Mouse (Mus musculus) liver, embryonic 16.5 days (tissue): ENCODE measurements around the gene Hsdl2. TPM values are rescaled to one million over a fixed set of nuclear protein-coding genes. Genes with fewer than 3 reads are reported as not detected.

Source experiments
- ATAC-seq: fragments of 200-750 bp; cut with Nextera tagmentation; 2 replicates; pipeline ENCODE4 v1.8.0; 2017; ENCODE audit warnings: low read depth, mild to moderate bottlenecking, moderate number of reproducible peaks, moderate library complexity
- H3K27ac ChIP-seq: fragments of 300-500 bp; sonication (generic); 2 replicates; pipeline ENCODE4 v1.5.1; 2014; ENCODE audit warnings: mild to moderate bottlenecking, low read length
- H3K27me3 ChIP-seq: fragments of 300-500 bp; sonication (generic); 2 replicates; pipeline ENCODE4 v1.6.1; 2014; ENCODE audit warnings: low read depth, low read length, mixed read lengths; ENCODE audit not compliant: control insufficient read depth, insufficient read depth
- H3K36me3 ChIP-seq: fragments of 300-500 bp; sonication (generic); 2 replicates; pipeline ENCODE4 v1.6.1; 2014; ENCODE audit warnings: mild to moderate bottlenecking; ENCODE audit not compliant: control insufficient read depth, insufficient read depth
- H3K4me1 ChIP-seq: fragments of 300-500 bp; sonication (generic); 2 replicates; pipeline ENCODE4 v1.6.1; 2014; ENCODE audit warnings: low read depth, low read length, mixed read lengths; ENCODE audit not compliant: control insufficient read depth
- H3K4me2 ChIP-seq: fragments of 300-500 bp; sonication (generic); 2 replicates; pipeline ENCODE4 v1.6.1; 2014; ENCODE audit warnings: low read depth, low read length, mixed read lengths
- H3K4me3 ChIP-seq: fragments of 300-500 bp; sonication (generic); 2 replicates; pipeline ENCODE4 v1.5.1; 2014; ENCODE audit warnings: low read depth, mild to moderate bottlenecking, low read length
- H3K9ac ChIP-seq: fragments of 300-500 bp; sonication (generic); 2 replicates; pipeline ENCODE4 v1.6.1; 2014; ENCODE audit warnings: low read depth, low read length
- H3K9me3 ChIP-seq: fragments of 300-500 bp; sonication (generic); replicated peaks from 2 replicates; pipeline ENCODE4 v1.6.1; 2016; ENCODE audit warnings: low read length; ENCODE audit not compliant: control insufficient read depth
- WGBS: fragments of 180-500 bp; shearing (Covaris S2); extraction: QIAGEN DNeasy Blood & Tissue Kit; methylation state at CpG from one replicate; pipeline ENCODE4 v1.1.7; 2014; ENCODE audit not compliant: insufficient replicate concordance; 5-methylcytosine and 5-hydroxymethylcytosine counted together
- polyA plus RNA-seq: library from polyadenylated mRNA; unstranded; fragments of >200 nt; fragmentation: Nextera tagmentation; extraction: Ambion mirVana; gene quantifications from 2 replicates; pipeline ENCODE4 v1.2.1, GENCODE M21; 2015

Gene Hsdl2
- polyA plus RNA-seq, 1 experiment from 2014 or later, result 20.9 TPM

GRCm38 (mm10) chr4:59572521-59573118 lies 8.7 kb upstream of the Hsdl2 start:
- Histone ChIP-seq H3K4me2 (peak overlapping the region; percentile 32; the same call in 1 of the 2 replicates), H3K9ac (no peak overlapping the region), H3K4me3 (no peak overlapping the region), H3K4me1 (peaks cover 11% of the 10 kb centered on the region), H3K9me3 (no peaks in the 10 kb centered on the region), H3K27me3 (no peaks in the 10 kb centered on the region), H3K27ac (peak overlapping the region; percentile 60; the same call in 1 of the 2 replicates), H3K36me3 (no peaks in the 10 kb centered on the region)
- WGBS, result 48% methylated on average over 11 of the region's 11 CpGs
- peak; percentile 76 for ATAC-seq

GRCm38 (mm10) chr4:59575184-59575958 lies 6.0 kb upstream of the Hsdl2 start:
- 54% methylated on average over 11 of the region's 11 CpGs for WGBS
- Histone ChIP-seq H3K9me3 (no peaks in the 10 kb centered on the region), H3K27ac (no peak overlapping the region), H3K4me1 (peaks cover 11% of the 10 kb centered on the region), H3K27me3 (no peaks in the 10 kb centered on the region), H3K4me2 (no peak overlapping the region), H3K36me3 (no peaks in the 10 kb centered on the region), H3K9ac (no peak overlapping the region), H3K4me3 (no peak overlapping the region)
- ATAC-seq, result no peak

GRCm38 (mm10) chr4:59580495-59581281 lies 675 bp upstream of the Hsdl2 start:
- H3K4me3 ChIP-seq, result peak overlapping the region; percentile 84
- H3K9ac ChIP-seq, result peak overlapping the region; percentile 74
- WGBS, result under 1% methylated on average over 23 of the region's 23 CpGs
- H3K36me3 ChIP-seq, result no peaks in the 10 kb centered on the region
- ATAC-seq, result no peak
- peak overlapping the region; percentile 99 for H3K4me2 ChIP-seq
- H3K9me3 ChIP-seq, result no peaks in the 10 kb centered on the region
- H3K4me1 ChIP-seq, result peaks cover 14% of the 10 kb centered on the region
- no peaks in the 10 kb centered on the region for H3K27me3 ChIP-seq
- peak overlapping the region; percentile 92 for H3K27ac ChIP-seq

- ATAC-seq, result no peak
- Histone ChIP-seq H3K36me3 (no peaks in the 10 kb centered on the region), H3K9me3 (no peaks in the 10 kb centered on the region), H3K27me3 (no peaks in the 10 kb centered on the region), H3K9ac (peak overlapping the region; percentile 85), H3K4me1 (peaks cover 14% of the 10 kb centered on the region), H3K27ac (peak overlapping the region; percentile 90), H3K4me2 (peak overlapping the region; percentile 99), H3K4me3 (peak overlapping the region; percentile 84)
- 28% methylated on average over 6 of the region's 6 CpGs for WGBS
These were observed 823 bp downstream of the Hsdl2 start for GRCm38 (mm10) chr4:59582186-59582585.

- Histone ChIP-seq H3K27me3 (no peaks in the 10 kb centered on the region), H3K4me1 (peaks cover 12% of the 10 kb centered on the region), H3K36me3 (no peaks in the 10 kb centered on the region), H3K9ac (no peak overlapping the region), H3K27ac (no peak overlapping the region), H3K4me2 (no peak overlapping the region), H3K9me3 (no peaks in the 10 kb centered on the region), H3K4me3 (no peak overlapping the region)
- no peak for ATAC-seq
- WGBS, result 70% methylated on average over 5 of the region's 5 CpGs
These were observed 3.7 kb downstream of the Hsdl2 start for GRCm38 (mm10) chr4:59585097-59585496.

GRCm38 (mm10) chr4:59587215-59587871 lies 6.0 kb downstream of the Hsdl2 start:
- no peaks in the 10 kb centered on the region for H3K27me3 ChIP-seq
- H3K4me3 ChIP-seq, result no peak overlapping the region
- no peaks in the 10 kb centered on the region for H3K36me3 ChIP-seq
- H3K27ac ChIP-seq, result no peak overlapping the region
- H3K4me2 ChIP-seq, result no peak overlapping the region
- no peaks in the 10 kb centered on the region for H3K9me3 ChIP-seq
- peaks cover 6% of the 10 kb centered on the region for H3K4me1 ChIP-seq
- no peak overlapping the region for H3K9ac ChIP-seq
- 42% methylated on average over 2 of the region's 2 CpGs for WGBS
- ATAC-seq, result no peak

- H3K27me3 ChIP-seq, result no peaks in the 10 kb centered on the region
- peaks cover 3% of the 10 kb centered on the region for H3K4me1 ChIP-seq
- H3K36me3 ChIP-seq, result no peaks in the 10 kb centered on the region
- no peak overlapping the region for H3K4me2 ChIP-seq
- no peak overlapping the region for H3K4me3 ChIP-seq
- 86% methylated on average over 1 of the region's 1 CpGs for WGBS
- H3K9ac ChIP-seq, result no peak overlapping the region
- ATAC-seq, result no peak
- no peak overlapping the region for H3K27ac ChIP-seq
- H3K9me3 ChIP-seq, result no peaks in the 10 kb centered on the region
These were observed 6.5 kb downstream of the Hsdl2 start for GRCm38 (mm10) chr4:59587872-59588226.

GRCm38 (mm10) chr4:59594614-59595013 lies 13.3 kb downstream of the Hsdl2 start:
- no peak for ATAC-seq
- peaks cover 3% of the 10 kb centered on the region; the same call in 1 of the 2 replicates for H3K4me1 ChIP-seq
- no peak overlapping the region for H3K9ac ChIP-seq
- H3K36me3 ChIP-seq, result no peaks in the 10 kb centered on the region; the same call in 1 of the 2 replicates
- no peak overlapping the region for H3K4me3 ChIP-seq
- no peak overlapping the region for H3K27ac ChIP-seq
- no peak overlapping the region for H3K4me2 ChIP-seq
- no peaks in the 10 kb centered on the region for H3K9me3 ChIP-seq
- no peaks in the 10 kb centered on the region for H3K27me3 ChIP-seq
- WGBS, result 48% methylated on average over 2 of the region's 2 CpGs
